Mouse (Mus musculus): Measurements from ENCODE around the gene BC030867.

GRCm38 (mm10) chr11:102295598-102296471 lies 47.2 kb downstream of the BC030867 start:
- TF ChIP-seq CTCF (conservative IDR thresholded peaks at IDR 0.05; ENCODE audit: low read length), result no peak
- no peak for TF ChIP-seq NANOG (IDR thresholded peaks at IDR 0.05; ENCODE audit: borderline replicate concordance, low read length)
- no peak for TF ChIP-seq POU5F1 (IDR thresholded peaks at IDR 0.05; ENCODE audit: borderline replicate concordance, low read length)
